Mouse (Mus musculus) cortical plate, adult 2 months (tissue): Measurements from ENCODE around the gene Rsph9.

Experiments
- CTCF ChIP-seq: fragments of 200-500 bp; IDR thresholded peaks from 2 replicates; pipeline ENCODE4 v1.5.1; 2011; ENCODE audit warnings: mild to moderate bottlenecking, control low read depth, low read length; ENCODE audit not compliant: insufficient read depth; ENCODE audit errors: extremely low read depth
- POLR2A ChIP-seq: fragments of 200-500 bp; IDR thresholded peaks from 2 replicates; pipeline ENCODE4 v1.6.1; 2011; ENCODE audit warnings: mild to moderate bottlenecking, low read length, control low read depth; ENCODE audit not compliant: insufficient read depth; ENCODE audit errors: extremely low read depth

DNA sequence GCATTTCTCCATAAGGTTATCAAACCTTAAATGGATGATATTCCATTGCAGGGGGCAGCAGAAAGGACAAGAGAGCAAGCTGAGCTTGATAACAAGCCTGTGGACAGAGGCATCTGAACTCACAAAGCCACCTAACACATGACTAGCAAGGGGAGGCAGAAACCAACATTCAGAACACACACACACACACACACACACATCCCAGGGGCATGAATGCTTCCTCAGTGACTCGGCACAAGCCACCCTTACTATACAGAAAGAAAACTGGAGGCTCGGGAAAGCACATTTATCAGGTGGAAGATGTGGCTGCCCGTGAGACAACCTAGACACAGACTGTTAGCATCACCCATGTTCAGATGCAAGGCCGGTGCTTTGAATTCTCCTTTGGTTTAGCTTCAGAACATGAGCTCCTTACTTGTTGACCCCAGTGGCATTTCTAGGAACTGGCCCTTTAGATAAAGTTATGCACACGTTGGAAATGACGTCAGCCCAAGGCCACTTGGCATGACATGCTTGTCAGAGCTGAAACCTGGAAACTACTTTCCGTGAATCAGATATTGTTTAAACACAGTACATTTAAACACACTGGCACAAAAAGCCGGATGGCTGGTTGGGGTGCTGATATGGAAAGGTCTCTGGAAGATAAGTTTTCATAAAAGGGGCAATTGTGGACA is 5.3 kb downstream of the Rsph9 start:
- TF ChIP-seq CTCF (no peak), POLR2A (no peak)
